Mouse (Mus musculus) megakaryocyte progenitor cell, adult 5-6 weeks (primary cell): Measurements from ENCODE around the gene Thap4. TPM values are rescaled to one million over a fixed set of nuclear protein-coding genes. Genes with fewer than 3 reads are reported as not detected.

Experiments
- ATAC-seq: replicated peaks from 2 replicates; pipeline ENCODE4 v1.8.0; 2016; ENCODE audit warnings: mild to moderate bottlenecking, moderate TSS enrichment, inconsistent platforms; ENCODE audit not compliant: poor library complexity
- total RNA-seq, 2 experiments: library from RNA; stranded (forward) in 1 of 2; stranded (reverse) in 1 of 2; fragments of 157-497, 149-512 nt in 1 of 2; fragments of 200-1000 nt in 1 of 2; gene quantifications; 2 replicates each; pipeline versions ENCODE4 v1.2.3 to v1.2.4; 2015 to 2017

Gene Thap4
- total RNA-seq, 2 experiments from 2014 or later = 21.0 to 47.0 TPM

- peak; percentile 71 for ATAC-seq
Measured at GRCm38 (mm10) chr1:93748539-93748938, 6.1 kb downstream of the Thap4 start.

DNA sequence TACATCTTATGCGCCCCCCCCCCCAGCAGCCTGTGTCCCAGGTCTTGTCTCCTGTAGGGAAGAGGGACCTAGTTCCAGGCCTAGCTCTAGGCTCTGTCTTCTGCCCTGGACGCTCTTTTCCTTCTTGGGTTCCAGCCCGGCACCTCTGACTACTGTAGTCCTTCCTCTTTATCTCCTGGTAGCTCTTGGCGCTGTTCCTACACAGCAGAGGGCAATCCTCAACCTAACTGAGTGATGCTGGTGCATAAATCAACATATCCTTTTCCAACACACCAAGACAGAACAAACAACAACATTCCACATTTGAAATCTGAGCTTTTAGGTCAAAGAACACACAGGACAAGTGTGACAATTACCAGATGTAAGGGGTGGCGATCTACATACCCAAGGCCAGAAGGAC, 8.5 kb downstream of the Thap4 start:
- ATAC-seq = no peak

GRCm38 (mm10) chr1:93742910-93743309, 11.8 kb downstream of the Thap4 start:
- ATAC-seq = peak; percentile 40; the same call in 1 of the 2 replicates

DNA sequence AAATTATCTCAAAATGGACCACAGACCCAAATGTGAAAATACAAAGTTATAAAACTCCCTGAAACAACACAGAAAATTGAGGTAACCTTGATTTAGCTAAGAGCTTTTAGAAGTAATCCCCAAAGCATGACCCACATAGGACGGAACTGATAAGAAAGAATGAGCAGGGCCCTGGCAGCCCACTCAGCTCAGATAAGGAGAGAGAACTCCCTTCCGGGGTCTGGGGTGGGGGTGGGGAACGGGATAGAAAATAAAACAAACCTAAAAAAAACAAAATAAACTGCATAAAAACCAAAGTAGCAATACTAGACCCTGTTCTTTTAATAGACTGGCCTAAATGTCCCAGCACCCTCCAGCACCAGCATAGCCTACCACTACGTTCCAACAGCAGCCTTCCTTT, 12.7 kb downstream of the Thap4 start:
- peak; percentile 79 for ATAC-seq

GRCm38 (mm10) chr1:93740671-93741070, 14.0 kb downstream of the Thap4 start:
- no peak for ATAC-seq

DNA sequence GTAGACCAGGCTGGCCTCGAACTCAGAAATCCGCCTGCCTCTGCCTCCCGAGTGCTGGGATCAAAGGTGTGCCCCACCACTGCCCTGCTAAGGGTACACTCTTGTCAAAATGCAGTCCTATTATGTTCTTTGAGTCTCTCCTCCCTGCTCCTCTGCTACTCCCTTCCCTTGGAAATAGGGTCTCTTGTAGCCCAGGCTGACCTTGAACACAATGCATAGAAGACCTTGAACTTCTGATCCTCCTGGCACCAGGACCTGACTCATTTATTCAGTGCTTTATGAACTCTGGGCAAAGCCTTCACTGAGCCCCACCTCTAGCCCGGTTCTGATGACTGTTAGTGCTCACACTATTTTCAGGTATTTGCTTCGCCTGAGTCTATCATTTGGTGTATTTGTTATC, 17.0 kb downstream of the Thap4 start:
- ATAC-seq = no peak

GRCm38 (mm10) chr1:93735859-93736258, 18.8 kb downstream of the Thap4 start:
- no peak for ATAC-seq

DNA sequence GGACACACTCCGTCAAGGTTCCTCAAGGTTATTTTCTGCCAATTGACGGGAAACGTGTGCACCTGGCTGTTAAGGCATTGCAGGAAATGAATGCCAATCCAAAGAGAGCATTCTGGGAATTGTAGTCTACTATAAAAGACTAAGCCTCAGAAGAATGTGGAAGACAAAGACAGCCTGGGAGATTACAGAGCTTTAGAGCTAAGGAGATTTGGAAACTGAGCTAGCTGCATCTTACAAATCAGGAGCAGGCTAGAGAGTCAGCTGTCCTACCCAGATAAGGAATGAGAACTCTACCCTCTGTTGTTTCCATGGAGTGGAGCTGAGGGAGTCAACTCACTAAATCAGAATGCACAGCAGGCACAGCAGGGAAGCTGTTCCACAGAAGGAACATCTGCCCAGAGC, 22.8 kb downstream of the Thap4 start:
- ATAC-seq = 0 out of 2 replicates have a peak, but pooled peaks have one; percentile 29

- no peak for ATAC-seq
Measured at GRCm38 (mm10) chr1:93731103-93731502, 23.6 kb downstream of the Thap4 start.

- ATAC-seq = peak; percentile 98
Measured at GRCm38 (mm10) chr1:93726974-93727373, 27.7 kb downstream of the Thap4 start.

- no peak for ATAC-seq
Measured at GRCm38 (mm10) chr1:93726116-93726515, 28.5 kb downstream of the Thap4 start.

- no peak for ATAC-seq
Measured at GRCm38 (mm10) chr1:93725665-93726064, 29.0 kb downstream of the Thap4 start.

DNA sequence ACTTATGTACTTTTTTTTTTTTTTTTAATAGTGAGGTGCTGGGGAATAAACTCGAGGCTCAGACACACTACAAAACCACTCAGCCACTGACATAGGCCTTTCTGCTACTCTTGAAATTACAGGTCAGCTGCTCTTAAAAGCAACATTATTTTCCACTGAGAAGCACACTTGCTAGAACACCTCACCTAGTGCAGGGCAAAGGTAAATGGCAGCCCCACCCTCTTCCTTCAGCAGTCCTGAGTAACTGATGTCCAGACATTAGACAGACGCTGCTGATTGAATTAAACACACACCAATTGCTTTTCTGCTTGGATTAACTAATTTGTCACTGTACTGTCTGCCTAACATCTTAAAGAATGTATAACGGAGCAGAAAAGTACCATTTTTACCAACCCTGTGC, 30.0 kb downstream of the Thap4 start:
- no peak for ATAC-seq

- ATAC-seq = no peak
Measured at GRCm38 (mm10) chr1:93721557-93721956, 33.1 kb downstream of the Thap4 start.

- no peak for ATAC-seq
Measured at GRCm38 (mm10) chr1:93716166-93716565, 38.5 kb downstream of the Thap4 start.

- no peak for ATAC-seq
Measured at GRCm38 (mm10) chr1:93705389-93705788, 49.3 kb downstream of the Thap4 start.

DNA sequence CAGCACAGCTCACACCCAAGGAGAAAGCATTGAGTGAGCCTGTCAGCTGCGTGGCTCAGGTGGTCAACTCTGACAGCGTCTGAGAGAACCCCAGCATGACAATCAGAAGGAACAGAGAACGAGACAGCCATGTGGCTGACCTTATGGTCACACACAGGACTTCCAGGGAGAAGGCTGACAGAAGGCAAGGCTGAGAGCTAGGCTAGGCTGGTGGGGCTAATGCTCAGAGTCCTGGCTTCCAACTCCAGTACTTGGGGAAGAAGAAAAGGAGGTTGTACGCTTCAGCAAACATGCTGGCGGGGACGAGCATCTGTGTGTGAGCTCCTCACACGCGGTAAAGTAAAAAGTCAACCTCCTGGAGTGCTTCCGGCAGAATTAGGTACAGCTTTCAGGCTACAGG, 50.3 kb downstream of the Thap4 start:
- no peak for ATAC-seq

DNA sequence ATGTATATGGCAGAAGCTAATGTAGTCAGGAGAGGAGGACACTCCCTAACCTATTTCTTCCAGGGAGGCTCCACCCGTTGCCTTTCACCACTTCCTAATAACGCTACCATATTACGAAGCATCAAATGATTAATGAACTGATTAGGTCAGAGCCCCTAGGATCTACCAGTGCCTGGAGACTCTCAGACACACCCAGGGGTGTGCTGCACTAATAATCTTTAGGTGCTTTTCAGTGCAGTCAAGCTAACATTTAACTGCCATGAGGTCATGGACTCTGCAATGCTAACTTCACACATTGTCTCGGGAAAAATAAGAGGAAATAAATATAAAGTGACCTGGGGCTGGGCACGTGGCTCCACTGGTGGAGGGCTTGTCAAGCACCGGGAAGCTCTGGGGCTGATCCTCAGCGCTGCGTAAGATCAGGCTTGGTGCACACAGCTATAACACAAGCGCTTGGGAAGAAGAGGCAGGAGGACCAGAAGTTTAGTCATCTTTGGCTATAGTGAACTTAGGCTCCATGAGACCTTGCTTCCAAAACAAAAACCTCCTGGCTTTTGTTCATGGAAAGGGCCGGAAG, 51.1 kb downstream of the Thap4 start:
- ATAC-seq = no peak

DNA sequence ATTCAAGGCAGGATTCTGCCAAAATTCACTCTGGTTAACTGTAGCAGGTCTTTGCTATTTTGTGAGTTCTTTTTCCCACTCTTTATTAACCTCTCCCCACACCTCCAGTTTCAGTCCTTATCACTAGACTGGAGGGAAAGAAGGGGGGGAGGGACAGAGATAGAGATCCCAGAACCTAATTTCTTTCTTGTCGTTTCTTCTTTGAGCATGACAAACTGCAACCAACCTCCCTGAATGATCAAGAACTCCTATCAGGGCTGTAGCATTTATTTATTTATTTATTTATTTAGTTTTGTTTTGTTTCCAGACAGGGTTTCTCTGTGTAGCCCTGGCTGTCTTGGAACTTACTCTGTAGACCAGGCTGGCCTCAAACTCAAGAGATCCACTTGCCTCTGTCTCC, 52.6 kb downstream of the Thap4 start:
- no peak for ATAC-seq

DNA sequence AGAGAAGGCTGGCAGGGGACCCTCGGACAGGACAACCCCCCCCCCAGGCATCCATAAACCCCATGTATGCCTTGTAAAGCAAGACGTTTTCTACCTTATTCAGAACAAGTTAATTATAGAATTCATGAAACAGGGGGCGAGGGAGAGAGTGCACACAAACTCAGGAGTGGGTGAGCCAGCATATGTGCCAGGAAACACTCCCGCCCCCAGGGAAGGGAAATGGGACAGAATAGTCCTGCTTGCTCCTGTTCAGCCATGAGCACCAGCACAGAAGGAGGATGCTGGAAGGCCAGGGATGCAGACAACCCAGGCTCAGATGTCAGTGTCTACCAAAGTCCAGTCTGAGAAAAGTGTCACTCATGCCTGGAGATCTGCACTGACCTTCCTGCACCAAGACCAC, 55.5 kb downstream of the Thap4 start:
- ATAC-seq = no peak

DNA sequence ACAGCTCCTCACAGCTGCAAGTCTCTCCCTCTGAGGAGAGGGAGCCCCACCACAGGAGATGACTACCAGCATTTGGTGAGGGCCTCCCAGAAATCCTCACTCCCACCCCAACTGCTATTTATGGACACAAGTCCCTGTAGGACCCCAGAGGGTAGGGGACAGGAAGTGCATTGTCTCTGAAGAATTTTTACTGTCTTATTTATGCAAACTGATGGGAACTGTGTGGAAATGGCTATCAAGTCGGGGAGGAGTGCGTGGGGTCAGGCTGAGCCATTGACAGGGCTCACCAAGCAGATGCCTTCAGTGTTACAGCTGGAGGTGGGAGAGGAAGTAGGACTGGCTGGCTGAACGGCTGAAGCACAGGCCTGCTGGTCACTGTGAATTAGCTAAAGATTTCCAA, 57.3 kb downstream of the Thap4 start:
- ATAC-seq = no peak

GRCm38 (mm10) chr1:93694966-93695365, 59.7 kb downstream of the Thap4 start:
- no peak for ATAC-seq

- ATAC-seq = no peak
Measured at GRCm38 (mm10) chr1:93693943-93694342, 60.7 kb downstream of the Thap4 start.
